Mouse (Mus musculus): ENCODE measurements around the gene Shc2.

Shc2 gene

GRCm38 (mm10) chr10:79637128-79638110, at the start of gene Shc2:
Shc2 (minus strand) TSS chr10:79637918.
- in situ Hi-C loops (cut with MseI, MboI) = no loop called here

- in situ Hi-C loops (cut with MseI, MboI) = no loop called here
These were observed 49.8 kb upstream of the Shc2 start for GRCm38 (mm10) chr10:79687513-79687912.

- in situ Hi-C loops (cut with MseI, MboI) = no loop called here
These were observed 49.0 kb upstream of the Shc2 start for GRCm38 (mm10) chr10:79686691-79687090.

- in situ Hi-C loops (cut with MseI, MboI) = no loop called here
These were observed 48.5 kb upstream of the Shc2 start for GRCm38 (mm10) chr10:79686219-79686618.

GRCm38 (mm10) chr10:79684770-79685600, 47.3 kb upstream of the Shc2 start:
- in situ Hi-C loops (cut with MseI, MboI) = no loop called here

GRCm38 (mm10) chr10:79683726-79684640, 46.3 kb upstream of the Shc2 start:
- in situ Hi-C loops (cut with MseI, MboI) = no loop called here

- in situ Hi-C loops (cut with MseI, MboI) = no loop called here
These were observed 45.3 kb upstream of the Shc2 start for GRCm38 (mm10) chr10:79682916-79683582.

GRCm38 (mm10) chr10:79682551-79682915, 44.8 kb upstream of the Shc2 start:
- in situ Hi-C loops (cut with MseI, MboI) = no loop called here

- in situ Hi-C loops (cut with MseI, MboI) = no loop called here
These were observed 44.0 kb upstream of the Shc2 start, which contains the start of gene Cdc34 for GRCm38 (mm10) chr10:79681591-79682245. Cdc34 (plus strand) TSS chr10:79682195.

GRCm38 (mm10) chr10:79680606-79681495, 43.1 kb upstream of the Shc2 start:
- in situ Hi-C loops (cut with MseI, MboI) = no loop called here

GRCm38 (mm10) chr10:79675346-79676035, 37.8 kb upstream of the Shc2 start:
- in situ Hi-C loops (cut with MseI, MboI) = no loop called here

GRCm38 (mm10) chr10:79673054-79673453, 35.3 kb upstream of the Shc2 start:
- in situ Hi-C loops (cut with MseI, MboI) = no loop called here

GRCm38 (mm10) chr10:79672088-79672455, 34.4 kb upstream of the Shc2 start:
- in situ Hi-C loops (cut with MseI, MboI) = no loop called here

GRCm38 (mm10) chr10:79671396-79672087, 33.8 kb upstream of the Shc2 start:
- in situ Hi-C loops (cut with MseI, MboI) = no loop called here

GRCm38 (mm10) chr10:79670071-79670888, 32.6 kb upstream of the Shc2 start:
- in situ Hi-C loops (cut with MseI, MboI) = no loop called here

GRCm38 (mm10) chr10:79669576-79670057, 31.9 kb upstream of the Shc2 start:
- in situ Hi-C loops (cut with MseI, MboI) = no loop called here
